Mouse (Mus musculus) small intestine, adult 2 months (tissue): ENCODE data around the gene Fyn.

Experiments
- CTCF ChIP-seq: fragments of 200-500 bp; IDR thresholded peaks from 2 replicates; pipeline ENCODE4 v1.5.1; 2012; ENCODE audit warnings: low read depth, mild to moderate bottlenecking, control low read depth, inconsistent platforms, low read length, moderate library complexity, mixed read lengths; ENCODE audit not compliant: insufficient replicate concordance, insufficient read length; ENCODE audit errors: extremely low read depth
- POLR2A ChIP-seq: fragments of 200-500 bp; IDR thresholded peaks from 2 replicates; pipeline ENCODE4 v1.6.1; 2012; ENCODE audit warnings: low read depth, mild to moderate bottlenecking, control low read depth, inconsistent platforms, low read length, moderate library complexity

GRCm38 (mm10) chr10:39552903-39553302 is 184.2 kb downstream of the Fyn start:
- TF ChIP-seq POLR2A (no peak), CTCF (no peak)
